Mouse (Mus musculus) right cerebral cortex, adult 18-20 months (tissue): ENCODE measurements around the gene Rangrf.
"Not testable (repeated sequence)": the region's sequence is repeated elsewhere in the genome, so short reads cannot be mapped to it uniquely, and the experiment has no call there.

Experiments
- DNase-seq: peaks from one replicate; pipeline ENCODE4 v3.0.0; 2022; ENCODE audit warnings: mixed read lengths

Gene Rangrf

GRCm38 (mm10) chr11:68942731-68943130 is 32.3 kb downstream of the Rangrf start:
- DNase-seq = no peak

GRCm38 (mm10) chr11:68940516-68940915 is 34.5 kb downstream of the Rangrf start:
- no peak for DNase-seq

- peak; percentile 94 for DNase-seq
These were observed 35.3 kb downstream of the Rangrf start for GRCm38 (mm10) chr11:68939451-68940304.

DNA sequence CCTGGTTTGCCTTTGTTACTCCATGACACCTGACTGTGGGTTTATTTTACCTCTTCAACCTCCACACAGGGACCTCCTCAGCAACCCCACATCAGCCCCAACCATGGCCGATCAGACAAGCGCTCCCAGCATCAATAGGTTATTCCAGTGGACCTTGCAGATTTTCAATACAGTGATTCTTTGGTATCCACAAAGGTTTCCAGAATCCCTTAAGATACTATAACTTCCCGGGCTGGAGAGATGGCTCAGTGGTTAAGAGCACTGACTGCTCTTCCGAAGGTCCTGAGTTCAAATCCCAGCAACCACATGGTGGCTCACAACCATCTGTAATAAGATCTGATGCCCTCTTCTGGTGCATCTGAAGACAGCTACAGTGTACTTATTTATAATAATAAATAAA is 38.0 kb downstream of the Rangrf start:
- DNase-seq = not testable (repeated sequence)

GRCm38 (mm10) chr11:68933885-68934507 is 41.0 kb downstream of the Rangrf start:
- no peak for DNase-seq

DNA sequence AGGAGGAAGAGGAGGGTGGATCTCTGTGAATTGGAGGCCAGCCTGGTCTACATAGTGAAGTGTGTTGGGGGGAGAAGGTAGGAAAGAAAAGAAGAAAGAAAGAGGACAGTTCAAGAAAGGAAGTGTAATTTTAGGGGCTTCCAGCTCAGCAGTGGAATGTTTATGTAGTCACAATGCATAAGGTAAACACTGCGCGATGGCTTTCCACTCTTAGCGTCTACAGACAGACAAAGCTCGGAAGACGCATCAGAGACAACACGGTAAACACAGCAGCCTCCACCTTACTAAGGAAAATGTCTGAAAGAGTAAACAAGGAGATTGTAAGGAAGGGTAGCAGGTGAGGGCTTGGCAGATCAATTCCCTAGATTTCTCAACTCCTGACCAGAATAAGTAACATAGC is 45.0 kb downstream of the Rangrf start:
- no peak for DNase-seq

- no peak for DNase-seq
These were observed 48.0 kb downstream of the Rangrf start, which contains the start of gene Odf4 for GRCm38 (mm10) chr11:68926981-68927380. Odf4 (minus strand) TSS chr11:68927081.

DNA sequence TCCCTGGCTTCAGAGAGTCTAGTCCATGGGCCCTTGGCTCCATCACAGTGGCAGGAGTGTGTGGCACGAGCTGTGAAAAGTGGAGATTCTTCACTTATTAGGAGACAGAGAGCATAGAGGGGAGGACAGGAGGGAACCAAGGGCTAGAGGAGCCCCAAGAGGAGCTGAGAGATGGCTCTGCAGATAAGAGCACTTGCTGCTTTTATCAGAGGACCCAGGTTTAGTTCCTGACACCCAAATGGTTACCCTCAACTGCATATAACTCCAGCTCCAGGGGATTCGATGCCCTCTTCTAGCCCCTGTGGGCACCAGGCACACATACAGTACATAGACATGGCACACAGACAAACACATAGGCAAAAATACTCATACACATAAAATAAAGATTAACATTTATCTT is 50.2 kb downstream of the Rangrf start:
- no peak for DNase-seq

DNA sequence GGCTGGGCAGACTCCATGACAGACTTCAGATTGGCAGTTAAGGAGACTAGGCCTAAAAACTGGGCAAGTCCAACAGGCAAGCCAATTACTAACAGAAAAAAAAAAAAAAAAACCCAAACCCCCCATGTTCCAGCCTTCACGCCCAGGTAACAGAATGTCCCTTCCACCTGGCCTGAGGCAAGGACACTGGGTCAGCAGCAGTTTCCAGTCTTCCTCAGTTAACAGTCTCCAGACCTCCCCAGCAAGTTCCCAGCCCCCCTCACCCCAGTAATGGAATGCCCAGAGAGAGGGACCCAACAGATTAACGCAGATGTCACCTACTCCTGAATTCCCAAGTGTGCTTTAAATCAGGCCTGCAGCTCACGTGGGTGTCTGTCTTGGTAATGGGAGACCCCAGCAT is 51.8 kb downstream of the Rangrf start:
- no peak for DNase-seq
